Mouse (Mus musculus): ENCODE data around the gene A630095N17Rik. TPM values are rescaled to one million over a fixed set of nuclear protein-coding genes. Genes with fewer than 3 reads are reported as not detected.

The A630095N17Rik gene
- total and polyA plus RNA-seq, 2 experiments from 2014 or later: not detected

- H3K36me3 ChIP-seq (replicated peaks; ENCODE audit: control insufficient read depth, insufficient read depth, low read length): peaks cover 33% of the 10 kb centered on the region
- H3K4me1 ChIP-seq (ENCODE audit: control insufficient read depth, insufficient read depth): peaks cover 18% of the 10 kb centered on the region
- H3K9ac ChIP-seq (replicated peaks; ENCODE audit: low read depth, low read length): peak overlapping the region; percentile 89
- under 1% methylated on average over 19 of the region's 19 CpGs for WGBS
- H3K27ac ChIP-seq (ENCODE audit: low read depth): peak overlapping the region; percentile 94
- TF ChIP-seq EP300 (IDR thresholded peaks at IDR 0.05; ENCODE audit: low read depth): no peak
- TF ChIP-seq CTCF (IDR thresholded peaks at IDR 0.05; ENCODE audit: low read depth): no peak
- ATAC-seq (ENCODE audit: insufficient read depth, low read depth): peak; percentile 39
- peak overlapping the region; percentile 85 for H3K4me3 ChIP-seq (ENCODE audit: low read depth, low read length)
- peak overlapping the region; percentile 99 for H3K4me2 ChIP-seq (ENCODE audit: low read depth, low read length)
- peak; percentile 28 for DNase-seq (ENCODE audit: low spot score)
- H3K9me3 ChIP-seq (replicated peaks; ENCODE audit: control insufficient read depth, low read length): no peaks in the 10 kb centered on the region
- no peaks in the 10 kb centered on the region for H3K27me3 ChIP-seq (ENCODE audit: control insufficient read depth, insufficient read depth, low read length)
Measured at GRCm38 (mm10) chr1:75192452-75192851, 39.5 kb downstream of the A630095N17Rik start.

DNA sequence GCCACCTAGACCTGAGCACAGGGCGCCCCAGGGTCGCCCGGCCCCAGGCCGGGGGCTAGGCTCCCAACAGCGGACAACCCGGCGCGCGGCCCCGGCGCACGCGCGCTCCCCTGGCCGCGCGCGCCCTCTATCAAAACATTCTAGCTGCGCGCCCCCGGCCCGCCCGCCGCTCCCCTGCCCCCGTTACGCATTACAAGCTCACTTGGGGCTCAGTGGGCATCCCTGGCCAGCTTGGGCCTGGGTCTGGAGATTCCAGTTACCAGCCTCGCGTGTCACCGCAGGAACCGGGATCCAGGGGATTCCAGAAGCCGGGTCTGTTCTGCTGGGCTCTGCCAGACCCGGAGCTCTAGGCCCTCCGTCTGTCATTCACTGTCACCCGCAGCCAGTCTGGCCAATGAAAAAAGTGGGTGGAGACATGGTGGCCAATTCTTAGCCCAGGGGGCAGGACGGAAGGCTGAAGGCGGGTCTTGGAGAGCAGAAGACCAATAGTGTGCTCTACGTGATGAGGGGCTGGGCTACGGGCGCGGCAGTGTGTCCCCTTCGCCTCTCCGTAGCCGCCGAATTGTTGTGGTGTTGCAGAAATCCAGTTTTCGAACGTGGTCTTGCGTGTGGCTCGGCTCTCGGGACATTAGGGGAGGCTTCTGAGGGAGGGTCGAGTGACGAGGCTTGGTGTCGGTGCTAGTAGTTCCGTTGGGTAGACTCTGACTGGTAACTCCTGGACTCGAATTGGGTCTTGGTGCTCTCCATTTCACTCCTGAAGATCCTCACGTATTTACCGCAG is 40.1 kb downstream of the A630095N17Rik start, which contains the start of the genes Ankzf1 and Atg9a:
Ankzf1 (plus strand) TSS at position 530 of the 781 bp plus-strand sequence.
Atg9a (minus strand) TSS at position 575 of the 781 bp plus-strand sequence.
- peak within 1 kb of the TSS; percentile 89 for H3K9ac ChIP-seq (replicated peaks; ENCODE audit: low read depth, low read length)
- H3K27ac ChIP-seq (ENCODE audit: low read depth): peak within 1 kb of the TSS; percentile 94
- DNase-seq (ENCODE audit: low spot score): peak; percentile 99
- peaks cover 18% of the 10 kb centered on the region for H3K4me1 ChIP-seq (ENCODE audit: control insufficient read depth, insufficient read depth)
- peak within 1 kb of the TSS; percentile 99 for H3K4me2 ChIP-seq (ENCODE audit: low read depth, low read length)
- H3K9me3 ChIP-seq (replicated peaks; ENCODE audit: control insufficient read depth, low read length): no peaks in the 10 kb centered on the region
- peak within 1 kb of the TSS; percentile 85 for H3K4me3 ChIP-seq (ENCODE audit: low read depth, low read length)
- WGBS: under 1% methylated on average over 56 of the region's 56 CpGs
- no peak; the same call in 1 of the 2 replicates for TF ChIP-seq CTCF (IDR thresholded peaks at IDR 0.05; ENCODE audit: low read depth)
- TF ChIP-seq EP300 (IDR thresholded peaks at IDR 0.05; ENCODE audit: low read depth): 0 out of 2 replicates have a peak, but pooled peaks have one; percentile 24
- peaks cover 33% of the 10 kb centered on the region for H3K36me3 ChIP-seq (replicated peaks; ENCODE audit: control insufficient read depth, insufficient read depth, low read length)
- ATAC-seq (ENCODE audit: insufficient read depth, low read depth): peak; percentile 99
- H3K27me3 ChIP-seq (ENCODE audit: control insufficient read depth, insufficient read depth, low read length): no peaks in the 10 kb centered on the region

DNA sequence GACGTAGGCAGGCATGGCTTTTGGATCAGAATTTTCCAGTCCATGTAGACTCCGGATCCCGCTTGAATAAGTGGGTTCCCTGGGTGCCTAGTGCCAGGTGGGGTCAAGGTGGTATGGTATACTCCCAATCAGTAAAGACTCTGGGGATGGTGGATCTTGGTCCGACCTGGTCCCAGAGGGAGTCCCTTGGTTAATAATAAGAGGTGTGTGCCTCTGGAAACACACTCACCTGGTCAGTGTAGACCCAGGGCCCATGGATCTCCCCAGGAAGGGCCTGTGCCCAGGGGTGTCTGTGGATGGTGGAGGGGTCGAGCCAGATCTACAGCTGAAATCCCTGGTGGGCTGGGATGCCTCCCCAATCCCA is 40.7 kb downstream of the A630095N17Rik start:
- no peak for TF ChIP-seq CTCF (IDR thresholded peaks at IDR 0.05; ENCODE audit: low read depth)
- TF ChIP-seq EP300 (IDR thresholded peaks at IDR 0.05; ENCODE audit: low read depth): no peak
- H3K9ac ChIP-seq (replicated peaks; ENCODE audit: low read depth, low read length): peak overlapping the region; percentile 89
- WGBS: 39% methylated on average over 5 of the region's 5 CpGs

DNA sequence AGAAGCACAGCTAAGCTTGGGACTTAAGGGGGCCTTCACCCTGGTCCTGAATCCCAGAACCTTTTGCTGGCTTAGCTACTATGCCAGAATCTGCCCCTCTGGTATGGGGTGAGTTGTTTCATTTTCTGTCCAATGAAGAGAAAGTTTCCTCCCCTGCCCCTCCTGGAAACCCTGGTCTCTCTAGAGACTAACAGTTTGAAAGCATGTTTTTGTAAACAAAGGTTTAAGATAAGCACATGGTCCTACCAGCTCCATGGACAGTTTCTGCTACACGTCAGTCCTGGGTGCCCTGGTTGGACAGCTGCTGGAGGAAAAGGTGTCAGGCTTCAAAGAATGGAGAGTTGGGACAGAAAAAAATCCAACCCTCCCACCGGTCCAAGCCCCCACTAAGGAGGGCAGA is 41.3 kb downstream of the A630095N17Rik start:
- Histone ChIP-seq H3K36me3 (replicated peaks; ENCODE audit: control insufficient read depth, insufficient read depth, low read length) (peaks cover 33% of the 10 kb centered on the region), H3K4me3 (ENCODE audit: low read depth, low read length) (no peak overlapping the region), H3K4me2 (ENCODE audit: low read depth, low read length) (0 out of 2 replicates have a peak overlapping the region, but pooled peaks have one; percentile 86), H3K27me3 (ENCODE audit: control insufficient read depth, insufficient read depth, low read length) (no peaks in the 10 kb centered on the region), H3K9ac (replicated peaks; ENCODE audit: low read depth, low read length) (peak overlapping the region; percentile 1; the same call in 1 of the 2 replicates), H3K27ac (ENCODE audit: low read depth) (no peak overlapping the region), H3K9me3 (replicated peaks; ENCODE audit: control insufficient read depth, low read length) (no peaks in the 10 kb centered on the region), H3K4me1 (ENCODE audit: control insufficient read depth, insufficient read depth) (peaks cover 18% of the 10 kb centered on the region)
- no peak for DNase-seq (ENCODE audit: low spot score)
- TF ChIP-seq EP300 (IDR thresholded peaks at IDR 0.05; ENCODE audit: low read depth) (no peak), CTCF (IDR thresholded peaks at IDR 0.05; ENCODE audit: low read depth) (no peak)
- no peak for ATAC-seq (ENCODE audit: insufficient read depth, low read depth)
- WGBS: 44% methylated on average over 2 of the region's 2 CpGs

More for the DNA sequence above, 40.7 kb downstream of the A630095N17Rik start:
- Histone ChIP-seq H3K36me3 (replicated peaks; ENCODE audit: control insufficient read depth, insufficient read depth, low read length) (peaks cover 33% of the 10 kb centered on the region), H3K27ac (ENCODE audit: low read depth) (peak overlapping the region; percentile 94), H3K9me3 (replicated peaks; ENCODE audit: control insufficient read depth, low read length) (no peaks in the 10 kb centered on the region), H3K4me3 (ENCODE audit: low read depth, low read length) (peak overlapping the region; percentile 85), H3K4me1 (ENCODE audit: control insufficient read depth, insufficient read depth) (peaks cover 18% of the 10 kb centered on the region), H3K27me3 (ENCODE audit: control insufficient read depth, insufficient read depth, low read length) (no peaks in the 10 kb centered on the region), H3K4me2 (ENCODE audit: low read depth, low read length) (peak overlapping the region; percentile 86)
- DNase-seq (ENCODE audit: low spot score) (no peak), ATAC-seq (ENCODE audit: insufficient read depth, low read depth) (no peak; the same call in 1 of the 2 replicates)

- peaks cover 50% of the 10 kb centered on the region for H3K36me3 ChIP-seq (replicated peaks; ENCODE audit: control insufficient read depth, insufficient read depth, low read length)
- H3K4me1 ChIP-seq (ENCODE audit: control insufficient read depth, insufficient read depth): peaks cover 12% of the 10 kb centered on the region
- WGBS: 74% methylated on average over 2 of the region's 2 CpGs
Measured at GRCm38 (mm10) chr1:75187914-75188483, 43.9 kb downstream of the A630095N17Rik start.

More at GRCm38 (mm10) chr1:75187914-75188483, 43.9 kb downstream of the A630095N17Rik start:
- no peak for ATAC-seq (ENCODE audit: insufficient read depth, low read depth)
- no peaks in the 10 kb centered on the region for H3K27me3 ChIP-seq (ENCODE audit: control insufficient read depth, insufficient read depth, low read length)
- no peaks in the 10 kb centered on the region for H3K9me3 ChIP-seq (replicated peaks; ENCODE audit: control insufficient read depth, low read length)
- DNase-seq (ENCODE audit: low spot score): no peak
- H3K27ac ChIP-seq (ENCODE audit: low read depth): no peak overlapping the region
- TF ChIP-seq EP300 (IDR thresholded peaks at IDR 0.05; ENCODE audit: low read depth) (no peak), CTCF (IDR thresholded peaks at IDR 0.05; ENCODE audit: low read depth) (no peak)
- no peak overlapping the region for H3K9ac ChIP-seq (replicated peaks; ENCODE audit: low read depth, low read length)
- H3K4me3 ChIP-seq (ENCODE audit: low read depth, low read length): no peak overlapping the region
- H3K4me2 ChIP-seq (ENCODE audit: low read depth, low read length): no peak overlapping the region

Data from heart, postnatal 0 days (tissue).